Mouse (Mus musculus) cerebellum, adult 2 months (tissue): ENCODE data around the gene Ankrd2.

Source experiments
- CTCF ChIP-seq: fragments of 200-500 bp; IDR thresholded peaks from 2 replicates; pipeline ENCODE4 v1.5.1; 2011; ENCODE audit warnings: low read depth, mild to moderate bottlenecking, control low read depth, low read length, moderate library complexity, borderline replicate concordance; ENCODE audit not compliant: insufficient read depth
- POLR2A ChIP-seq: fragments of 200-500 bp; IDR thresholded peaks from 2 replicates; pipeline ENCODE4 v1.6.1; 2011; ENCODE audit warnings: low read length, control low read depth, borderline replicate concordance; ENCODE audit not compliant: insufficient read depth

DNA sequence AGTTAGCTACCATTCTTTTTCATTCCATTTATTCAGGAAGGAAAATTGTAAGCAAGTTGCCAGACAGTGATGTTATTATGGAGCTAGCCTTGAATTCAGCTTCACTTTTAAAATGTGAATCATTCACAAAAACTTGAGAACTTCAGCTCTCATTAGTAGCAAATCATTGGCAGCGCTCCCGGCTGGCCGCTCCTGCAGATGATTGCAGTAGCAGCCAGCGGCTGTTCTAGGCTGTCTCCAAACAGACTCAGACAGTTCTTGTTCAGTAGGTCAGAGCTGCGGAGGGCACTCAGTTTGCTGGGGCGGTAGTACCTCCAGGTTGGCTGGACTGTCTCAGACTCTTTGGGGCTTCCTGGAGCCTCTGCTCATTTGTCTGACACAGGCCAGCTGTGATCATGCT is 42.3 kb upstream of the Ankrd2 start:
- TF ChIP-seq CTCF (no peak), POLR2A (no peak)
